Mouse (Mus musculus): ENCODE measurements at regions not wholly inside any gene's neighbourhood (a gene's known extent, or its start where the extent isn't known, plus 50 kb on each side); places are given as distances from the start of the nearest gene placed in this dataset.

GRCm38 (mm10) chr6:49637654-49638053 is 184.9 kb upstream of the Npy start:
- peak; percentile 37 to 39 for DNase-seq (ENCODE audit: low spot score in 2 of 2)

GRCm38 (mm10) chr6:49641256-49641655 is 181.3 kb upstream of the Npy start:
- no peak for DNase-seq (ENCODE audit: low spot score in 2 of 2)

- no peak for DNase-seq (ENCODE audit: low spot score in 2 of 2)
Observed at GRCm38 (mm10) chr6:49654541-49655130, 167.9 kb upstream of the Npy start.

GRCm38 (mm10) chr6:49655241-49655640 is 167.3 kb upstream of the Npy start:
- DNase-seq (ENCODE audit: low spot score in 2 of 2) = no peak

GRCm38 (mm10) chr6:49656359-49657280 is 165.9 kb upstream of the Npy start:
- peak in 1 of 2 experiments; percentile 32 for DNase-seq (ENCODE audit: low spot score in 2 of 2)

GRCm38 (mm10) chr6:49657988-49658387 is 164.5 kb upstream of the Npy start:
- no peak for DNase-seq (ENCODE audit: low spot score in 2 of 2)

GRCm38 (mm10) chr6:49670991-49671390 is 151.5 kb upstream of the Npy start:
- no peak for DNase-seq (ENCODE audit: low spot score in 2 of 2)

GRCm38 (mm10) chr6:49671912-49672311 is 150.6 kb upstream of the Npy start:
- DNase-seq (ENCODE audit: low spot score in 2 of 2) = no peak

GRCm38 (mm10) chr6:49686776-49687175 is 135.7 kb upstream of the Npy start:
- DNase-seq (ENCODE audit: low spot score in 2 of 2) = no peak

- no peak for DNase-seq (ENCODE audit: low spot score in 2 of 2)
Observed at GRCm38 (mm10) chr6:49692032-49692539, 130.4 kb upstream of the Npy start.

- DNase-seq (ENCODE audit: low spot score in 2 of 2) = peak in 1 of 2 experiments; percentile 26
Observed at GRCm38 (mm10) chr6:49694851-49695250, 127.7 kb upstream of the Npy start.

GRCm38 (mm10) chr6:49696990-49697389 is 125.5 kb upstream of the Npy start:
- peak in 1 of 2 experiments; percentile 29 for DNase-seq (ENCODE audit: low spot score in 2 of 2)

- no peak for DNase-seq (ENCODE audit: low spot score in 2 of 2)
Observed at GRCm38 (mm10) chr6:49701453-49701852, 121.1 kb upstream of the Npy start.

GRCm38 (mm10) chr6:49712980-49713379 is 109.5 kb upstream of the Npy start:
- DNase-seq (ENCODE audit: low spot score in 2 of 2) = no peak

- DNase-seq (ENCODE audit: low spot score in 2 of 2) = peak; percentile 42 to 58
Observed at GRCm38 (mm10) chr6:49716520-49716919, 106.0 kb upstream of the Npy start.

GRCm38 (mm10) chr6:49716945-49717344 is 105.6 kb upstream of the Npy start:
- DNase-seq (ENCODE audit: low spot score in 2 of 2) = no peak

- DNase-seq (ENCODE audit: low spot score in 2 of 2) = no peak
Observed at GRCm38 (mm10) chr6:49733191-49733590, 89.3 kb upstream of the Npy start.

GRCm38 (mm10) chr6:49743157-49743556 is 79.4 kb upstream of the Npy start:
- no peak for DNase-seq (ENCODE audit: low spot score in 2 of 2)

GRCm38 (mm10) chr6:49745301-49745700 is 77.2 kb upstream of the Npy start:
- no peak for DNase-seq (ENCODE audit: low spot score in 2 of 2)

GRCm38 (mm10) chr6:49750544-49750943 is 72.0 kb upstream of the Npy start:
- DNase-seq (ENCODE audit: low spot score in 2 of 2) = no peak

GRCm38 (mm10) chr6:49759614-49760013 is 62.9 kb upstream of the Npy start:
- DNase-seq (ENCODE audit: low spot score in 2 of 2) = no peak

GRCm38 (mm10) chr6:49764746-49765145 is 57.8 kb upstream of the Npy start:
- DNase-seq (ENCODE audit: low spot score in 2 of 2) = no peak
